Mouse (Mus musculus) cortical plate, adult 2 months (tissue): ENCODE data around the gene Chd4.

Experiments used
- CTCF ChIP-seq: fragments of 200-500 bp; IDR thresholded peaks from 2 replicates; pipeline ENCODE4 v1.5.1; 2011; ENCODE audit warnings: mild to moderate bottlenecking, control low read depth, low read length; ENCODE audit not compliant: insufficient read depth; ENCODE audit errors: extremely low read depth
- POLR2A ChIP-seq: fragments of 200-500 bp; IDR thresholded peaks from 2 replicates; pipeline ENCODE4 v1.6.1; 2011; ENCODE audit warnings: mild to moderate bottlenecking, low read length, control low read depth; ENCODE audit not compliant: insufficient read depth; ENCODE audit errors: extremely low read depth

DNA sequence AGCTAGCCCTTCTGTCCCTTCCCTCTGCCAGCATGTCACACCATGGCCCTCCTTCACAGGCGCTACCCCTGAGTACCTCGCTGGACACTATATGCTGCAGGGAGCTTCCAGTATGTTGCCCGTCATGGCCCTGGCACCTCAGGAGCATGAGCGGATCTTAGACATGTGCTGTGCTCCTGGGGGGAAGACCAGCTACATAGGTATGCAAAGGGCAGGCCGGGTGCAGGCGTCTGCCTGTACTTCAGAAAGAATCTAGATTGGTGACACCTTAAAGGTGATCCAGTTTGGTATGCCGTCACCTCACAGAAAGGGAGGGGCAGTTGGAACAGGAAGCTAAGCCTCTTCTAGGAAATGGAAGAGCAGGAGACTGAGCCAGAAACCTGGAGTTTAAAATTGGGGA lies 44.0 kb downstream of the Chd4 start:
- TF ChIP-seq CTCF, result no peak
- no peak for TF ChIP-seq POLR2A
